Mouse (Mus musculus) retina, embryonic 14.5 days (tissue): ENCODE data around the gene Ltf.

Experiments used
- DNase-seq: peaks from one replicate; pipeline ENCODE4 v3.0.0-alpha.2; 2015; ENCODE audit warnings: low spot score

Gene Ltf

GRCm38 (mm10) chr9:111019022-111019421 is at the start of gene Ltf:
Ltf (plus strand) TSS chr9:111019271.
- DNase-seq = no peak

- DNase-seq = no peak
These were observed 39.7 kb upstream of the Ltf start for GRCm38 (mm10) chr9:110979411-110979810.

GRCm38 (mm10) chr9:110982351-110982750 is 36.7 kb upstream of the Ltf start:
- DNase-seq = no peak

- DNase-seq = no peak
These were observed 35.0 kb upstream of the Ltf start for GRCm38 (mm10) chr9:110984096-110984495.

GRCm38 (mm10) chr9:110985541-110985940 is 33.5 kb upstream of the Ltf start:
- no peak for DNase-seq

GRCm38 (mm10) chr9:110985951-110986350 is 33.1 kb upstream of the Ltf start:
- no peak for DNase-seq

GRCm38 (mm10) chr9:110987331-110987730 is 31.7 kb upstream of the Ltf start:
- no peak for DNase-seq

- DNase-seq = no peak
These were observed 31.0 kb upstream of the Ltf start for GRCm38 (mm10) chr9:110988078-110988477.

GRCm38 (mm10) chr9:110989141-110989540 is 29.9 kb upstream of the Ltf start:
- DNase-seq = no peak

- DNase-seq = no peak
These were observed 29.5 kb upstream of the Ltf start for GRCm38 (mm10) chr9:110989543-110989942.

GRCm38 (mm10) chr9:110990204-110990603 is 28.9 kb upstream of the Ltf start, which contains the start of gene Rtp3:
Rtp3 (minus strand) TSS chr9:110990583.
- no peak for DNase-seq

- DNase-seq = no peak
These were observed 25.8 kb upstream of the Ltf start for GRCm38 (mm10) chr9:110993281-110993709.

- DNase-seq = peak; percentile 81
These were observed 24.3 kb upstream of the Ltf start for GRCm38 (mm10) chr9:110994716-110995172.

- peak; percentile 92 for DNase-seq
These were observed 21.8 kb upstream of the Ltf start for GRCm38 (mm10) chr9:110997245-110997644.

GRCm38 (mm10) chr9:110999056-110999455 is 20.0 kb upstream of the Ltf start:
- no peak for DNase-seq

GRCm38 (mm10) chr9:110999856-111000255 is 19.2 kb upstream of the Ltf start:
- no peak for DNase-seq

- DNase-seq = no peak
These were observed 17.4 kb upstream of the Ltf start for GRCm38 (mm10) chr9:111001621-111002020.

GRCm38 (mm10) chr9:111003279-111003678 is 15.8 kb upstream of the Ltf start:
- DNase-seq = no peak

GRCm38 (mm10) chr9:111006544-111006943 is 12.5 kb upstream of the Ltf start:
- no peak for DNase-seq

GRCm38 (mm10) chr9:111009763-111010162 is 9.3 kb upstream of the Ltf start:
- DNase-seq = no peak

GRCm38 (mm10) chr9:111011550-111011949 is 7.5 kb upstream of the Ltf start:
- no peak for DNase-seq

- no peak for DNase-seq
These were observed 7.0 kb upstream of the Ltf start for GRCm38 (mm10) chr9:111012041-111012440.

GRCm38 (mm10) chr9:111015658-111016057 is 3.4 kb upstream of the Ltf start:
- DNase-seq = peak; percentile 17

- DNase-seq = no peak
These were observed 7.7 kb downstream of the Ltf start for GRCm38 (mm10) chr9:111026791-111027190.

GRCm38 (mm10) chr9:111033717-111034116 is 14.6 kb downstream of the Ltf start:
- DNase-seq = no peak
